15 mouse cellular contexts compared by ENCODE assay signal in the genomic region with DNA sequence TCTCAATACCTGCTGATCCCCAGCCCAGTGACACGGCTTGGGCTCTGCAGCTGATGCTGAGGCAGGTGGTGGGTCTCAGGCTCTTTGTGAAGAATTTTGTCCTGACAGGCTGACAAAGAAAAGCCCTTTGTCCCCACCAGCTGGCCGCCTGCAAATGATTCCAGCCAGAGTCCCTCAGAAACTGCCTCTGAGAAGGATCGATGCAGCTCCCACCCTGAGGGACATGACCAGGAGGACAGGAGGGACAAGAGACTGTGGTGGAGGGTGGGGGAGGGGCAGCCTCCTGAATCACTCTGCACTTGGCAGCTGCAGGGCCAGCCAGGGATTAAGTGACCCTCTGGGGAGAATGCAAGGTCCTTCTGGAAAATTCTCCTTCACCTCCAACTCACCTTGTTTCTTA. TPM values are rescaled to one million over a fixed set of nuclear protein-coding genes. Genes with fewer than 3 reads are reported as not detected.
DNase-seq lines count a peak whose midpoint lies in the region; ATAC-seq lines count a peak whose summit lies in the region.
"Had no signal": no experiment of that assay in that cellular context is flagged by ENCODE, and none has a peak within 500 bp of the region (broad histone marks: within the 10 kb centered on the region; RNA-seq: fewer than 3 reads in every experiment).

No protein-coding gene starts in this region.

- WGBS in midbrain, embryonic 14.5 days: 3% methylated on average over 3 of the region's 3 CpGs

- H3K36me3 ChIP-seq in midbrain, embryonic 14.5 days (ENCODE audit: control insufficient read depth, insufficient read depth, low read length): no peaks in the 10 kb centered on the region
- H3K36me3 ChIP-seq: G1E; limb, embryonic 15.5 days had no signal

- H3K27ac ChIP-seq in midbrain, embryonic 14.5 days (replicated peaks; ENCODE audit: low read depth, low read length): peak overlapping the region; percentile 63; the same call in 1 of the 2 replicates
- H3K27ac ChIP-seq: heart, adult 2 months; limb, embryonic 15.5 days had no signal

- no peaks in the 10 kb centered on the region for H3K9me3 ChIP-seq in midbrain, embryonic 14.5 days (ENCODE audit: control insufficient read depth, low read length)
- H3K9me3 ChIP-seq: G1E; limb, embryonic 15.5 days had no signal

- no peak for ATAC-seq in midbrain, embryonic 14.5 days (ENCODE audit: low FRiP score, low TSS enrichment)
- no peak for ATAC-seq in megakaryocyte-erythroid progenitor cell, adult 5-6 weeks (replicated peaks; ENCODE audit: low FRiP score, low TSS enrichment, poor library complexity, severe bottlenecking)

- no peaks in the 10 kb centered on the region for H3K27me3 ChIP-seq in midbrain, embryonic 14.5 days (ENCODE audit: control insufficient read depth, insufficient read depth, low read length)

- DNase-seq in adrenal gland, postnatal 14 days: peak; percentile 67
- DNase-seq in adrenal gland, adult 8-10 months: no peak
- DNase-seq in kidney, postnatal 10 days: peak; percentile 36
- no peak for DNase-seq in kidney, adult 11 months
- DNase-seq in embryo, embryonic 9.5 days (ENCODE audit: extremely low spot score): peak; percentile 47
- DNase-seq in midbrain, embryonic 14.5 days: peak; percentile 53
- no peak for DNase-seq in heart, adult 9 months (ENCODE audit: low spot score in 2 of 2)
- DNase-seq: cerebellum, adult 9-10 months; heart, adult 2 months; thymus, postnatal 25 days had no signal

- H3K4me3 ChIP-seq in midbrain, embryonic 14.5 days (replicated peaks; ENCODE audit: low read depth, low read length): no peak overlapping the region
- H3K4me3 ChIP-seq: heart, adult 2 months; limb, embryonic 15.5 days had no signal

- H3K4me1 ChIP-seq in midbrain, embryonic 14.5 days (ENCODE audit: control insufficient read depth, insufficient read depth, low read length): peaks cover 39% of the 10 kb centered on the region

- no peak overlapping the region for H3K4me2 ChIP-seq in midbrain, embryonic 14.5 days (ENCODE audit: low read length)
- H3K4me2 ChIP-seq: limb, embryonic 15.5 days had no signal

- no peak overlapping the region for H3K9ac ChIP-seq in midbrain, embryonic 14.5 days (replicated peaks; ENCODE audit: low read length)
- H3K9ac ChIP-seq: limb, embryonic 15.5 days had no signal

RNA-seq across cellular contexts. Expression of a gene that starts 0.7 kb away (rescaled TPM):
- 5.6 and 9.6 TPM in 2 replicates for total RNA-seq in adrenal gland, postnatal 14 days (2021)
- 10 to 100 TPM; 12.0 to 27.7 (median 20.5) TPM for total RNA-seq in adrenal gland, adult 8-10 months (2022)
- polyA plus RNA-seq in midbrain, embryonic 14.5 days (2014; fragmentation: Nextera tagmentation; extraction: Ambion mirVana): 50.8 and 52.6 TPM in 2 replicates
- total RNA-seq in megakaryocyte-erythroid progenitor cell, adult 5-6 weeks (2014; fragmentation: Nextera tagmentation): not detected in 2 replicates
- total RNA-seq in megakaryocyte-erythroid progenitor cell, adult 5-6 weeks (2017): not detected in 2 replicates
- total RNA-seq: heart, adult 2 months; hematopoietic stem cell, adult 5-6 weeks; megakaryocyte progenitor cell, adult 5-6 weeks had no signal
- polyA plus RNA-seq: G1E; heart, adult 2 months had no signal

RNA-seq across cellular contexts. Expression of a gene that starts 57.7 kb away (rescaled TPM):
- total RNA-seq in adrenal gland, postnatal 14 days (2021): 3.5 and 3.7 TPM in 2 replicates
- total RNA-seq in adrenal gland, adult 8-10 months (2022): 1 to 10 TPM; 2.3 to 4.5 (median 4.2) TPM
- polyA plus RNA-seq in midbrain, embryonic 14.5 days (2014; fragmentation: Nextera tagmentation; extraction: Ambion mirVana): 0.16 and 0.24 TPM in 2 replicates
- 0.79 TPM in 1 of 2 replicates, not detected in the other for total RNA-seq in megakaryocyte-erythroid progenitor cell, adult 5-6 weeks (2014; fragmentation: Nextera tagmentation)
- total RNA-seq in megakaryocyte-erythroid progenitor cell, adult 5-6 weeks (2017): 0.38 and 0.42 TPM in 2 replicates

Comparison
In these comparisons a context has a peak if more than half of its experiments do, and no peak if none do; other contexts are left out.
1. DNase-seq: peak in adrenal gland, postnatal 14 days (single experiment), kidney, postnatal 10 days (single experiment), embryo, embryonic 9.5 days (single experiment) and midbrain, embryonic 14.5 days (single experiment); none in adrenal gland, adult 8-10 months (single experiment), kidney, adult 11 months (single experiment) and heart, adult 9 months (0 of 2).